Mouse (Mus musculus): ENCODE measurements at regions not wholly inside any gene's neighbourhood (a gene's known extent, or its start where the extent isn't known, plus 50 kb on each side); places are given as distances from the start of the nearest gene placed in this dataset.

GRCm38 (mm10) chr1:125307223-125307622, 128.3 kb downstream of the Actr3 start:
- WGBS = 76% methylated on average over 3 of the region's 3 CpGs
- H3K27ac ChIP-seq = no peak overlapping the region
- no peak for ATAC-seq (replicated peaks; ENCODE audit: low FRiP score)
- H3K9me3 ChIP-seq (replicated peaks) = no peaks in the 10 kb centered on the region
- no peaks in the 10 kb centered on the region for H3K4me1 ChIP-seq
- H3K4me2 ChIP-seq = no peak overlapping the region
- no peaks in the 10 kb centered on the region for H3K27me3 ChIP-seq
- H3K4me3 ChIP-seq (replicated peaks) = no peak overlapping the region
- no peaks in the 10 kb centered on the region for H3K36me3 ChIP-seq
- no peak overlapping the region for H3K9ac ChIP-seq

GRCm38 (mm10) chr1:125298520-125299090, 136.9 kb downstream of the Actr3 start:
- no peak overlapping the region for H3K4me3 ChIP-seq (replicated peaks)
- WGBS = 65% methylated on average over 5 of the region's 5 CpGs
- H3K4me2 ChIP-seq = no peak overlapping the region
- H3K9ac ChIP-seq = no peak overlapping the region
- no peaks in the 10 kb centered on the region for H3K27me3 ChIP-seq
- no peaks in the 10 kb centered on the region for H3K36me3 ChIP-seq
- no peak for ATAC-seq (replicated peaks; ENCODE audit: low FRiP score)
- H3K27ac ChIP-seq = no peak overlapping the region
- H3K9me3 ChIP-seq (replicated peaks) = no peaks in the 10 kb centered on the region
- H3K4me1 ChIP-seq = no peaks in the 10 kb centered on the region

- no peaks in the 10 kb centered on the region for H3K9me3 ChIP-seq (replicated peaks)
- no peak for ATAC-seq (replicated peaks; ENCODE audit: low FRiP score)
- no peak overlapping the region for H3K27ac ChIP-seq
- no peak overlapping the region for H3K4me2 ChIP-seq
- WGBS = 85% methylated on average over 3 of the region's 3 CpGs
- H3K27me3 ChIP-seq = no peaks in the 10 kb centered on the region
- H3K9ac ChIP-seq = no peak overlapping the region
- no peaks in the 10 kb centered on the region for H3K4me1 ChIP-seq
- H3K36me3 ChIP-seq = no peaks in the 10 kb centered on the region
- no peak overlapping the region for H3K4me3 ChIP-seq (replicated peaks)
Observed at GRCm38 (mm10) chr1:125295646-125296045, 139.9 kb downstream of the Actr3 start.

GRCm38 (mm10) chr1:125290320-125291021, 145.1 kb downstream of the Actr3 start:
- Histone ChIP-seq H3K4me1 (no peaks in the 10 kb centered on the region), H3K36me3 (no peaks in the 10 kb centered on the region), H3K4me2 (no peak overlapping the region), H3K4me3 (replicated peaks) (no peak overlapping the region), H3K9me3 (replicated peaks) (no peaks in the 10 kb centered on the region), H3K9ac (no peak overlapping the region), H3K27ac (no peak overlapping the region), H3K27me3 (no peaks in the 10 kb centered on the region)
- 91% methylated on average over 12 of the region's 12 CpGs for WGBS
- ATAC-seq (replicated peaks; ENCODE audit: low FRiP score) = no peak

GRCm38 (mm10) chr1:125286347-125286746, 149.2 kb downstream of the Actr3 start:
- Histone ChIP-seq H3K9me3 (replicated peaks) (no peaks in the 10 kb centered on the region), H3K36me3 (no peaks in the 10 kb centered on the region), H3K4me1 (no peaks in the 10 kb centered on the region), H3K4me2 (no peak overlapping the region), H3K9ac (no peak overlapping the region), H3K27ac (no peak overlapping the region), H3K4me3 (replicated peaks) (no peak overlapping the region), H3K27me3 (no peaks in the 10 kb centered on the region)
- no peak for ATAC-seq (replicated peaks; ENCODE audit: low FRiP score)
- 63% methylated on average over 2 of the region's 2 CpGs for WGBS

GRCm38 (mm10) chr1:125284693-125285092, 150.8 kb downstream of the Actr3 start:
- H3K4me3 ChIP-seq (replicated peaks) = no peak overlapping the region
- WGBS = 79% methylated on average over 2 of the region's 2 CpGs
- H3K27me3 ChIP-seq = no peaks in the 10 kb centered on the region
- no peaks in the 10 kb centered on the region for H3K36me3 ChIP-seq
- no peaks in the 10 kb centered on the region for H3K4me1 ChIP-seq
- no peak overlapping the region for H3K4me2 ChIP-seq
- H3K9ac ChIP-seq = no peak overlapping the region
- no peak for ATAC-seq (replicated peaks; ENCODE audit: low FRiP score)
- H3K27ac ChIP-seq = no peak overlapping the region
- no peaks in the 10 kb centered on the region for H3K9me3 ChIP-seq (replicated peaks)

GRCm38 (mm10) chr1:125273752-125274151, 161.8 kb downstream of the Actr3 start:
- Histone ChIP-seq H3K27ac (no peak overlapping the region), H3K4me1 (no peaks in the 10 kb centered on the region), H3K9ac (no peak overlapping the region), H3K27me3 (no peaks in the 10 kb centered on the region), H3K9me3 (replicated peaks) (no peaks in the 10 kb centered on the region), H3K36me3 (no peaks in the 10 kb centered on the region), H3K4me3 (replicated peaks) (no peak overlapping the region), H3K4me2 (no peak overlapping the region)
- 72% methylated on average over 2 of the region's 2 CpGs for WGBS
- ATAC-seq (replicated peaks; ENCODE audit: low FRiP score) = no peak

GRCm38 (mm10) chr1:125263684-125264083, 171.8 kb downstream of the Actr3 start:
- 66% methylated on average over 6 of the region's 6 CpGs for WGBS
- no peak for ATAC-seq (replicated peaks; ENCODE audit: low FRiP score)
- H3K4me3 ChIP-seq (replicated peaks) = no peak overlapping the region

GRCm38 (mm10) chr1:125263068-125263467, 172.5 kb downstream of the Actr3 start:
- no peak overlapping the region for H3K4me3 ChIP-seq (replicated peaks)
- ATAC-seq (replicated peaks; ENCODE audit: low FRiP score) = no peak
- 84% methylated on average over 6 of the region's 6 CpGs for WGBS
- no peaks in the 10 kb centered on the region for H3K27me3 ChIP-seq
- H3K4me1 ChIP-seq = no peaks in the 10 kb centered on the region
- H3K4me2 ChIP-seq = no peak overlapping the region
- no peaks in the 10 kb centered on the region for H3K9me3 ChIP-seq (replicated peaks)
- H3K36me3 ChIP-seq = no peaks in the 10 kb centered on the region
- H3K9ac ChIP-seq = no peak overlapping the region
- no peak overlapping the region for H3K27ac ChIP-seq

More at GRCm38 (mm10) chr1:125263684-125264083, 171.8 kb downstream of the Actr3 start:
- Histone ChIP-seq H3K9ac (no peak overlapping the region), H3K4me1 (no peaks in the 10 kb centered on the region), H3K9me3 (replicated peaks) (no peaks in the 10 kb centered on the region), H3K4me2 (no peak overlapping the region), H3K27me3 (no peaks in the 10 kb centered on the region), H3K36me3 (no peaks in the 10 kb centered on the region), H3K27ac (no peak overlapping the region)

GRCm38 (mm10) chr1:125242345-125242744, 193.2 kb downstream of the Actr3 start:
- no peak overlapping the region for H3K4me2 ChIP-seq
- no peak overlapping the region for H3K9ac ChIP-seq
- H3K9me3 ChIP-seq (replicated peaks) = no peaks in the 10 kb centered on the region
- 0 out of 2 replicates have a peak, but pooled peaks have one; percentile 25 for ATAC-seq (replicated peaks; ENCODE audit: low FRiP score)
- H3K4me1 ChIP-seq = no peaks in the 10 kb centered on the region
- 87% methylated on average over 7 of the region's 7 CpGs for WGBS
- no peak overlapping the region for H3K4me3 ChIP-seq (replicated peaks)
- H3K27me3 ChIP-seq = no peaks in the 10 kb centered on the region
- no peak overlapping the region for H3K27ac ChIP-seq
- no peaks in the 10 kb centered on the region for H3K36me3 ChIP-seq

GRCm38 (mm10) chr1:125241717-125242116, 193.8 kb downstream of the Actr3 start:
- Histone ChIP-seq H3K9ac (no peak overlapping the region), H3K9me3 (replicated peaks) (no peaks in the 10 kb centered on the region), H3K27ac (no peak overlapping the region), H3K27me3 (no peaks in the 10 kb centered on the region), H3K36me3 (no peaks in the 10 kb centered on the region), H3K4me1 (no peaks in the 10 kb centered on the region), H3K4me3 (replicated peaks) (no peak overlapping the region), H3K4me2 (no peak overlapping the region)
- 90% methylated on average over 1 of the region's 1 CpGs for WGBS
- ATAC-seq (replicated peaks; ENCODE audit: low FRiP score) = no peak

GRCm38 (mm10) chr1:125237595-125237988, 197.9 kb downstream of the Actr3 start:
- no peak for ATAC-seq (replicated peaks; ENCODE audit: low FRiP score)
- 95% methylated on average over 3 of the region's 3 CpGs for WGBS
- H3K36me3 ChIP-seq = no peaks in the 10 kb centered on the region
- H3K9ac ChIP-seq = no peak overlapping the region
- H3K9me3 ChIP-seq (replicated peaks) = no peaks in the 10 kb centered on the region
- H3K27me3 ChIP-seq = no peaks in the 10 kb centered on the region
- no peak overlapping the region for H3K4me3 ChIP-seq (replicated peaks)
- H3K27ac ChIP-seq = no peak overlapping the region
- no peak overlapping the region for H3K4me2 ChIP-seq
- H3K4me1 ChIP-seq = no peaks in the 10 kb centered on the region
